Mouse (Mus musculus): ENCODE measurements around the gene Gucy1a1. TPM values are rescaled to one million over a fixed set of nuclear protein-coding genes. Genes with fewer than 3 reads are reported as not detected.
A peak's percentile ranks its signal among the peaks of the same experiment; 100 is the strongest.

The Gucy1a1 gene
- total RNA-seq, 2 experiments from 2014 or later: 17.1 to 17.3 TPM

- DNase-seq (ENCODE audit: extremely low spot score in 1 of 2, low spot score in 1 of 2): no peak
These were observed 46.5 kb downstream of the Gucy1a1 start for GRCm38 (mm10) chr3:82099127-82099526.

GRCm38 (mm10) chr3:82096801-82097200 lies 48.8 kb downstream of the Gucy1a1 start:
- no peak for DNase-seq (ENCODE audit: extremely low spot score in 1 of 2, low spot score in 1 of 2)

GRCm38 (mm10) chr3:82074201-82074851 lies 71.3 kb downstream of the Gucy1a1 start, which contains the start of gene Gucy1b1:
TSS of gene Gucy1b1 (minus strand) at chr3:82074689.
- DNase-seq (ENCODE audit: extremely low spot score in 1 of 2, low spot score in 1 of 2): peak; percentile 69 to 74

GRCm38 (mm10) chr3:82073741-82074181 lies 71.8 kb downstream of the Gucy1a1 start:
- DNase-seq (ENCODE audit: extremely low spot score in 1 of 2, low spot score in 1 of 2): peak; percentile 65 to 69

GRCm38 (mm10) chr3:82067830-82068229 lies 77.8 kb downstream of the Gucy1a1 start:
- DNase-seq (ENCODE audit: extremely low spot score in 1 of 2, low spot score in 1 of 2): no peak

- DNase-seq (ENCODE audit: extremely low spot score in 1 of 2, low spot score in 1 of 2): no peak
These were observed 84.0 kb downstream of the Gucy1a1 start for GRCm38 (mm10) chr3:82061402-82062180.

GRCm38 (mm10) chr3:82057201-82057600 lies 88.4 kb downstream of the Gucy1a1 start:
- DNase-seq (ENCODE audit: extremely low spot score in 1 of 2, low spot score in 1 of 2): no peak

GRCm38 (mm10) chr3:82054283-82054974 lies 91.2 kb downstream of the Gucy1a1 start:
- no peak for DNase-seq (ENCODE audit: extremely low spot score in 1 of 2, low spot score in 1 of 2)

- DNase-seq (ENCODE audit: extremely low spot score in 1 of 2, low spot score in 1 of 2): no peak
These were observed 93.6 kb downstream of the Gucy1a1 start for GRCm38 (mm10) chr3:82052029-82052428.

- DNase-seq (ENCODE audit: extremely low spot score in 1 of 2, low spot score in 1 of 2): no peak
These were observed 94.1 kb downstream of the Gucy1a1 start for GRCm38 (mm10) chr3:82051468-82051867.

GRCm38 (mm10) chr3:82048681-82049080 lies 96.9 kb downstream of the Gucy1a1 start:
- DNase-seq (ENCODE audit: extremely low spot score in 1 of 2, low spot score in 1 of 2): no peak

GRCm38 (mm10) chr3:82048078-82048477 lies 97.5 kb downstream of the Gucy1a1 start:
- DNase-seq (ENCODE audit: extremely low spot score in 1 of 2, low spot score in 1 of 2): no peak

GRCm38 (mm10) chr3:82047100-82047753 lies 98.4 kb downstream of the Gucy1a1 start:
- DNase-seq (ENCODE audit: extremely low spot score in 1 of 2, low spot score in 1 of 2): peak in 1 of 2 experiments; percentile 66

- no peak for DNase-seq (ENCODE audit: extremely low spot score in 1 of 2, low spot score in 1 of 2)
These were observed 99.5 kb downstream of the Gucy1a1 start for GRCm38 (mm10) chr3:82046087-82046486.

- no peak for DNase-seq (ENCODE audit: extremely low spot score in 1 of 2, low spot score in 1 of 2)
These were observed 100.7 kb downstream of the Gucy1a1 start for GRCm38 (mm10) chr3:82044902-82045301.

GRCm38 (mm10) chr3:82043676-82044075 lies 101.9 kb downstream of the Gucy1a1 start:
- DNase-seq (ENCODE audit: extremely low spot score in 1 of 2, low spot score in 1 of 2): no peak

Small RNA genes lying within 50 kb of the gene (microRNA-seq; reads per million reads assigned to microRNA genes)
- gene Mir7010: 0 to 1.1 reads per million in 2 experiments

Other genes with a start within 250 kb of the Gucy1a1 start
- 10 to 100 TPM; 16.8 to 19.8 TPM for gene Ctso, start 213.2 kb downstream of the Gucy1a1 start, total RNA-seq (2021)
- gene Tdo2, start 169.6 kb downstream of the Gucy1a1 start, total RNA-seq (2021): 10 to 100 TPM; 16.3 to 19.4 TPM
- gene Asic5, start 163.5 kb downstream of the Gucy1a1 start, total RNA-seq (2021): not detected
- gene Gucy1b1, start 71.1 kb downstream of the Gucy1a1 start, total RNA-seq (2021): 100 to 1,000 TPM; 108 to 116 TPM
- gene Map9, start 212.3 kb upstream of the Gucy1a1 start, total RNA-seq (2021): 10 to 100 TPM; 77.5 to 85.6 TPM